Mouse (Mus musculus) intestine, postnatal 0 days (tissue): Measurements from ENCODE around the gene Pdik1l. TPM values are rescaled to one million over a fixed set of nuclear protein-coding genes. Genes with fewer than 3 reads are reported as not detected.

Experiments used
- ATAC-seq: fragments of 200-750 bp; cut with Nextera tagmentation; 2 replicates; pipeline ENCODE4 v1.8.0; 2017; ENCODE audit warnings: mild to moderate bottlenecking, moderate TSS enrichment, moderate library complexity
- H3K27ac ChIP-seq: fragments of 300-500 bp; sonication (generic); 2 replicates; pipeline ENCODE4 v1.5.1; 2014; ENCODE audit warnings: mild to moderate bottlenecking, low read depth, low read length, moderate library complexity
- H3K27me3 ChIP-seq: fragments of 300-500 bp; sonication (generic); replicated peaks from 2 replicates; pipeline ENCODE4 v1.6.1; 2014; ENCODE audit warnings: low read length, mixed read lengths; ENCODE audit not compliant: control insufficient read depth, insufficient read depth
- H3K36me3 ChIP-seq: fragments of 300-500 bp; sonication (generic); 2 replicates; pipeline ENCODE4 v1.6.1; 2014; ENCODE audit warnings: mild to moderate bottlenecking, moderate library complexity; ENCODE audit not compliant: control insufficient read depth, insufficient read depth
- H3K4me1 ChIP-seq: fragments of 300-500 bp; sonication (generic); replicated peaks from 2 replicates; pipeline ENCODE4 v1.6.1; 2014; ENCODE audit warnings: antibody characterized with exemption, low read length, mixed read lengths; ENCODE audit not compliant: control insufficient read depth, insufficient read depth
- H3K4me2 ChIP-seq: fragments of 300-500 bp; sonication (generic); replicated peaks from 2 replicates; pipeline ENCODE4 v1.6.1; 2014; ENCODE audit warnings: low read depth, mild to moderate bottlenecking, moderate library complexity
- H3K4me3 ChIP-seq: fragments of 300-500 bp; sonication (generic); 2 replicates; pipeline ENCODE4 v1.5.1; 2014; ENCODE audit warnings: low read depth, low read length
- H3K9ac ChIP-seq: fragments of 300-500 bp; sonication (generic); 2 replicates; pipeline ENCODE4 v1.6.1; 2014; ENCODE audit warnings: mild to moderate bottlenecking, low read depth, low read length
- H3K9me3 ChIP-seq: fragments of 300-500 bp; sonication (generic); 2 replicates; pipeline ENCODE4 v1.6.1; 2016; ENCODE audit warnings: mixed run types; ENCODE audit not compliant: control insufficient read depth
- CTCF ChIP-seq: sonication (generic); IDR thresholded peaks from 2 replicates; pipeline ENCODE4 v1.5.1; 2016; ENCODE audit warnings: low read depth, mild to moderate bottlenecking, control low read depth, antibody characterized with exemption, moderate library complexity
- WGBS: fragments of 180-500 bp; shearing (Covaris S2); extraction: QIAGEN DNeasy Blood & Tissue Kit; methylation state at CpG from one replicate; pipeline ENCODE4 v1.1.7; 2014; 5-methylcytosine and 5-hydroxymethylcytosine counted together
- polyA plus RNA-seq: library from polyadenylated mRNA; unstranded; fragments of >200 nt; fragmentation: Nextera tagmentation; extraction: Ambion mirVana; gene quantifications from 2 replicates; pipeline ENCODE4 v1.2.1, GENCODE M21; 2015

Pdik1l gene
- polyA plus RNA-seq, 1 experiment from 2014 or later: 9.2 TPM

DNA sequence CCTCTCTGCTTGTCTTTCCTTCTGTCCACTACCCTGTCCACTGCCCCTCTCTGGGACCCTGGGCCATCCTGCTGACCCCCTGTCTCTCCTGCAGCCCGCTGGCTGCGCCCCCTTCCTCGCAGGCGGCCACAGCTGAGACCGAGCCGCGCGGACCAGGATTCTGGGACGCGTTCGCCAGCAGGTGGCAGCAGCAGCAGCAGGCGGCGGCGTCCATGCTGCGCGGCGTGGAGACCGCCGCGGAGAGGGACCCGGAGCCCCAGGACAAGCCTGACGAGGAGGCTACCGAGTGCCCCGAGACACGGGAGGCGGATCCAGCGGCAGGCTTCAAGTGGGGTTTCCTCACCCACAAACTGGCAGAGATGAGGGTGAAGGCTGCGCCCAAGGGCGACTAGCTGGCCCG, 38.0 kb downstream of the Pdik1l start:
- Histone ChIP-seq H3K4me2 (peak overlapping the region; percentile 85), H3K9ac (0 out of 2 replicates have a peak overlapping the region, but pooled peaks have one; percentile 17), H3K9me3 (no peaks in the 10 kb centered on the region), H3K36me3 (no peaks in the 10 kb centered on the region), H3K4me3 (peak overlapping the region; percentile 28), H3K27me3 (peaks cover 60% of the 10 kb centered on the region), H3K27ac (no peak overlapping the region), H3K4me1 (peaks cover 3% of the 10 kb centered on the region; the same call in 1 of the 2 replicates)
- peak; percentile 46; the same call in 1 of the 2 replicates for ATAC-seq
- WGBS: 1% methylated on average over 30 of the region's 30 CpGs
- TF ChIP-seq CTCF: peak; percentile 97

DNA sequence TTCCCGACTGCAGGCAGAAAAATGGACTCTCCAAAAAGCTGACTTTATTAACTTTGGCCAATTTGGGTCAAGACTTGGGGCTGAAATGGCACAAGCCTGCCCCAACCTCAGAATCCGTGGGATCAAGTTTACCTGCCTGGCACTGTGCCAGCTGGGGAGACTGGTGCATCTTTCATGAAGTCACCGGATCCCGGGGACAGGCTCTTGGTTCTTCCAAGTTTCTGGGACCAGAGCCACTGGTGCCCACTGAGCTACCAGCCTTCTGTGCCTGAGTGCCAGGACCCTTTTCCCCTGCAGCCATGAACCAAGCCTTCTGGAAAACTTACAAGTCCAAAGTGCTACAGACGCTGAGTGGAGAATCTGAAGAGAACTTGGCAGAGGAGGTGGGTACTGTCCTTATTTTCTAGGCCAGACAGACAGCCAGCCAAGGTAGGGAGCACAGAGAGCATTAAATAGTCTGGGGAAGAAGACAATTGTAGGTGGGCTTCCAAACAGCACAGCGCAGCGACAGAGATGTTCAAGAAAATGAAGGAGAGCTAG, 40.9 kb downstream of the Pdik1l start, which contains the start of gene Gm30191:
Gene Gm30191 (plus strand): TSS at position 217 of the 540 bp plus-strand sequence.
- H3K9ac ChIP-seq: no peak within 1 kb of the TSS
- H3K4me3 ChIP-seq: peak within 1 kb of the TSS; percentile 74
- H3K36me3 ChIP-seq: no peaks in the 10 kb centered on the region; the same call in 1 of the 2 replicates
- peak within 1 kb of the TSS; percentile 98 for H3K4me2 ChIP-seq
- H3K27me3 ChIP-seq: peaks cover 31% of the 10 kb centered on the region
- 65% methylated on average over 7 of the region's 7 CpGs for WGBS
- no peaks in the 10 kb centered on the region for H3K9me3 ChIP-seq
- TF ChIP-seq CTCF: no peak
- H3K27ac ChIP-seq: no peak within 1 kb of the TSS
- peaks cover 4% of the 10 kb centered on the region; the same call in 1 of the 2 replicates for H3K4me1 ChIP-seq
- no peak for ATAC-seq

DNA sequence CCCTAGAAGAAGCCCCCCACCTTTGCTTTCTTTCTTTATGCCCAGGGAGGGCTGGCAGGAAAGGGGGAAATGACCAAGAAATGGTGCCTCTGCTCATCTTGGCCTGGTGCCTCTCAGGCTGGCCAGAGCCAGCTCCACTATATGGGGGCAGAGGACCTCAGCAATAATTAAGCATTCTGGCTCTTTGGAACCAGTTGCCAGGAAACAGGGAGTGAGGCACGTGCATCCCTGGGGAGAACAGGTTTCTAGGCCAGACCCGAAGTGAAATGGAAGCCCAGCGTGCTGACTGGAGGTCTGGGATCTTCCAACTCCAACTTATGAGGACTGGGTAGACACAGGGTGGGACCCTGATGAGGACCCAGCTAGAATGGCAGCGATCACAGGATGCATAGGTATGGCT, 41.4 kb downstream of the Pdik1l start:
- TF ChIP-seq CTCF: no peak
- no peaks in the 10 kb centered on the region; the same call in 1 of the 2 replicates for H3K36me3 ChIP-seq
- no peaks in the 10 kb centered on the region for H3K9me3 ChIP-seq
- no peak overlapping the region for H3K4me3 ChIP-seq
- H3K4me2 ChIP-seq: no peak overlapping the region
- H3K4me1 ChIP-seq: peaks cover 4% of the 10 kb centered on the region; the same call in 1 of the 2 replicates
- H3K27ac ChIP-seq: no peak overlapping the region
- ATAC-seq: no peak
- no peak overlapping the region for H3K9ac ChIP-seq
- H3K27me3 ChIP-seq: peaks cover 26% of the 10 kb centered on the region
- 50% methylated on average over 4 of the region's 4 CpGs for WGBS

DNA sequence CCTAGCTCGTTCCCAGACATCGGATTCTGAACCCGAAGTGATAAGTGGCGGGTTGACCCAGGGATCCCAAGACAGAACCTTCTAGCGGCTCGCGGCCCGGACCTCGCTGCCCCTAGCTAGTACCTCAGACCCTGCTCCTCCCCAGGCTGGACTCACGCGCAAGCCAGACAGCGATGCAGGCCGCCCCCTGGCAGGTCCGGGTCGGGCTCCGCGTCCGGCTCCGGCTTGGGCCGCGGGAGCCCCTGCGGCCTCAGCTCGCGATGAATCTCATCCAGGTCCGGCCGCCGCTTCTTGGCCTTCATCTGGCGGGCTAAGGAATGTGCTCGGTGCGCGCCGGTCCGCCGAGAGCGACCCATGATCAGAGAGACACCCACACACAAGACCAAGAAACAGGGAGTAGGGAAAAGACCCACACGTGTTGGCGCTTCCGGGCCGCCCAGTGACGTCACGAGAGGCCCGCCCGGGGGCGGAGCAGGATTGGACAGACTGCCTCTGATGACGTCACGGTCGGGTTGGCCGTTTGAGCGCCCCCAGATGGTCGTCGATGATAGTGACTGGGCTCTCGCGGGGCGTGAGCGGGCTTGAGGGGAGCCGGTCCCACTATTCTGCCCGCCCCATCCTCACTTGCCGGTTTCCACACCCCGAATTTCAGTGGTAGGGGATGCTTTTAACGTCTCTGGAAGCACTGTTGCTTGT, 42.4 kb downstream of the Pdik1l start, which contains the start of gene Zfp593:
Gene Zfp593 (minus strand): TSS at position 445 of the 696 bp plus-strand sequence.
- no peaks in the 10 kb centered on the region; the same call in 1 of the 2 replicates for H3K36me3 ChIP-seq

DNA sequence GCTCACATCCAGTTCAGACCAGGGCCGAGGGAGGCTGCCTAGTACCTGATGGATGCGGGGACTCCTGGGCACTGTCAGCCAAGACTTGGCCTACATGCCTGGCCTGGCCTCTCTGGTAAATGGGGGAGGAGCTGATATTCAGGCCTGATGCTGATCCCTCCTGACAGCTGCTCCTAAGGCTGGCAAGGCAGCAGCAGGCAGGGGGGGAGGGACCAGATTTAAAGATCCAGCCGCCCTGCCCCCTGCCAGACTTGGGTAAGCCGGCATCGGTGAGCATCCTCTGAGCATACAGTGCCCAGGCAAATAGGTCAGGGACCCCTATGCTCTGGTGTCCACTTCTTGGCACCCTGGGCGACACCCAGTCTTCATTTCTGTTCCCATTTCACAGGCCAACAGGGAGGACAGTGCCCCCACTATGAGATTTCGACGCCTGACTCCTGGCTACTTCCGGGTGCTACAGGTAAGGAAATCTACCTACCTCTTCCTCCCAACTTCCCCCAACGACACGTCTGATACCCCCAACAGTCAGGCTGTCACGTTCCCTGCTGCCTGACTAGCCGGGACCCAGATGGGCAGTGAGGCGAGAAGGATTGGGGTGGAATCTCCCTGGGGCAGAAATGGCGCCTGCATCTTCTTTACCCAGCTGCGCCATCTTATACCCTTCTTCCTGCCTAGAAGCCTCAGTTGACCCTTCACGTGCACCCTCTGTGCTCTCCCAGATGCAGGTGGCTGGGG, 44.0 kb downstream of the Pdik1l start, which contains the start of gene E130218I03Rik:
Gene E130218I03Rik (plus strand): TSS at position 147 of the 735 bp plus-strand sequence.
- Histone ChIP-seq H3K27me3 (peaks cover 9% of the 10 kb centered on the region; the same call in 1 of the 2 replicates), H3K4me3 (no peak within 1 kb of the TSS), H3K4me2 (peak within 1 kb of the TSS; percentile 98; the same call in 1 of the 2 replicates), H3K4me1 (peaks cover 4% of the 10 kb centered on the region; the same call in 1 of the 2 replicates), H3K27ac (no peak within 1 kb of the TSS), H3K9ac (no peak within 1 kb of the TSS), H3K36me3 (no peaks in the 10 kb centered on the region; the same call in 1 of the 2 replicates), H3K9me3 (no peaks in the 10 kb centered on the region)
- ATAC-seq: no peak
- WGBS: 94% methylated on average over 17 of the region's 17 CpGs
- no peak for TF ChIP-seq CTCF

More for the DNA sequence above, 42.4 kb downstream of the Pdik1l start, which contains the start of gene Zfp593:
- H3K4me1 ChIP-seq: peaks cover 4% of the 10 kb centered on the region; the same call in 1 of the 2 replicates
- ATAC-seq: peak; percentile 65
- H3K27ac ChIP-seq: peak within 1 kb of the TSS; percentile 64; the same call in 1 of the 2 replicates
- H3K4me3 ChIP-seq: peak within 1 kb of the TSS; percentile 74
- peak within 1 kb of the TSS; percentile 71 for H3K9ac ChIP-seq
- H3K4me2 ChIP-seq: peak within 1 kb of the TSS; percentile 98
- H3K27me3 ChIP-seq: peaks cover 16% of the 10 kb centered on the region
- WGBS: under 1% methylated on average over 60 of the region's 60 CpGs
- no peaks in the 10 kb centered on the region for H3K9me3 ChIP-seq
- TF ChIP-seq CTCF: peak; percentile 91

DNA sequence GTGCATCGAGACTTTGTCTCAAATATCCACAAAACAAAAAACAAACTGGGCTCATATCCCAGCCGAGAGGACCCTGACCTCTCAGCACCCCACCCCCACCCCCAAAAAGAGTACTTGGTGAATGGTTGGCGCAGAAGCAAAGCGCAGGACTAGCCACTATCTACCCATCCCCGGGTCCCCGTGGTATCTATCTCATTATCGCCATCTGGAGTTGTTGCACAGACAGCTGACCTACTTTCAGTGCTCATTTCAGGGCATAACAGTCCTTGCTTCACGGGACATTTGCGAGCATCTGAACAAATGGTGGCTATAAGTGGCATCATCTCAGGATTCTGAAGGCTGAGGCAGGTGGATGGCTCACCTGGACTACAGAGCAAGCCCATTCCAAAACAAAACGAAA, 49.0 kb downstream of the Pdik1l start:
- Histone ChIP-seq H3K9ac (no peak overlapping the region; the same call in 1 of the 2 replicates), H3K4me1 (no peaks in the 10 kb centered on the region; the same call in 1 of the 2 replicates), H3K4me3 (peak overlapping the region; percentile 60), H3K27ac (peak overlapping the region; percentile 87), H3K9me3 (no peaks in the 10 kb centered on the region), H3K27me3 (no peaks in the 10 kb centered on the region), H3K36me3 (peaks cover 10% of the 10 kb centered on the region; the same call in 1 of the 2 replicates), H3K4me2 (peak overlapping the region; percentile 66)
- 8% methylated on average over 10 of the region's 10 CpGs for whole genome bisulfite sequencing
- peak; percentile 24; the same call in 1 of the 2 replicates for TF ChIP-seq CTCF
- ATAC-seq: peak; percentile 6
